Mouse (Mus musculus) heart, embryonic 11.5 days (tissue): ENCODE data around the gene Atp6v0d1. TPM values are rescaled to one million over a fixed set of nuclear protein-coding genes. Genes with fewer than 3 reads are reported as not detected.

Experiments
- ATAC-seq: fragments of 200-750 bp; cut with Nextera tagmentation; replicated peaks from 2 replicates; pipeline ENCODE4 v1.8.0; 2017; ENCODE audit warnings: moderate library complexity; ENCODE audit not compliant: insufficient number of reproducible peaks, low FRiP score, low TSS enrichment
- H3K27ac ChIP-seq: fragments of 300-500 bp; sonication (generic); 2 replicates; pipeline ENCODE4 v1.5.1; 2014; ENCODE audit warnings: mild to moderate bottlenecking, low read depth, low read length
- H3K27me3 ChIP-seq: fragments of 300-500 bp; sonication (generic); 2 replicates; pipeline ENCODE4 v1.6.1; 2014; ENCODE audit warnings: mild to moderate bottlenecking, low read length, mixed read lengths; ENCODE audit not compliant: control insufficient read depth, insufficient read depth
- H3K36me3 ChIP-seq: fragments of 300-500 bp; sonication (generic); 2 replicates; pipeline ENCODE4 v1.6.1; 2014; ENCODE audit warnings: mild to moderate bottlenecking, low read length, moderate library complexity, mixed read lengths; ENCODE audit not compliant: control insufficient read depth, insufficient read depth
- H3K4me1 ChIP-seq: fragments of 300-500 bp; sonication (generic); 2 replicates; pipeline ENCODE4 v1.6.1; 2014; ENCODE audit warnings: low read length; ENCODE audit not compliant: control insufficient read depth, insufficient read depth
- H3K4me2 ChIP-seq: fragments of 300-500 bp; sonication (generic); 2 replicates; pipeline ENCODE4 v1.6.1; 2014; ENCODE audit warnings: mild to moderate bottlenecking, moderate library complexity
- H3K4me3 ChIP-seq: fragments of 300-500 bp; sonication (generic); 2 replicates; pipeline ENCODE4 v1.5.1; 2014; ENCODE audit warnings: low read depth, low read length
- H3K9ac ChIP-seq: fragments of 300-500 bp; sonication (generic); 2 replicates; pipeline ENCODE4 v1.6.1; 2014; ENCODE audit warnings: mild to moderate bottlenecking, low read depth, low read length, moderate library complexity
- H3K9me3 ChIP-seq: fragments of 300-500 bp; sonication (generic); replicated peaks from 2 replicates; pipeline ENCODE4 v1.6.1; 2016; ENCODE audit warnings: low read length; ENCODE audit not compliant: control insufficient read depth
- WGBS: fragments of 180-500 bp; shearing (Covaris S2); extraction: QIAGEN DNeasy Blood & Tissue Kit; methylation state at CpG from one replicate; pipeline ENCODE4 v1.1.7; 2014; ENCODE audit not compliant: insufficient replicate concordance; 5-methylcytosine and 5-hydroxymethylcytosine counted together
- polyA plus RNA-seq: library from polyadenylated mRNA; unstranded; fragments of >200 nt; fragmentation: Nextera tagmentation; extraction: Ambion mirVana; gene quantifications from 2 replicates; pipeline ENCODE4 v1.2.1, GENCODE M21; 2014

Atp6v0d1 gene
- polyA plus RNA-seq, 1 experiment from 2014 or later, result 80.7 TPM

GRCm38 (mm10) chr8:105552032-105552431, 13.8 kb downstream of the Atp6v0d1 start:
- 76% methylated on average over 2 of the region's 2 CpGs for WGBS
- Histone ChIP-seq H3K27ac (no peak overlapping the region), H3K9me3 (no peaks in the 10 kb centered on the region), H3K4me1 (no peaks in the 10 kb centered on the region), H3K27me3 (no peaks in the 10 kb centered on the region), H3K4me2 (no peak overlapping the region), H3K9ac (no peak overlapping the region), H3K4me3 (no peak overlapping the region), H3K36me3 (no peaks in the 10 kb centered on the region)
- ATAC-seq, result no peak

GRCm38 (mm10) chr8:105550083-105550482, 15.8 kb downstream of the Atp6v0d1 start:
- Histone ChIP-seq H3K4me2 (no peak overlapping the region), H3K36me3 (no peaks in the 10 kb centered on the region), H3K27ac (no peak overlapping the region), H3K27me3 (no peaks in the 10 kb centered on the region), H3K4me3 (no peak overlapping the region), H3K9ac (no peak overlapping the region), H3K4me1 (peaks cover 8% of the 10 kb centered on the region), H3K9me3 (no peaks in the 10 kb centered on the region)
- WGBS, result 81% methylated on average over 2 of the region's 2 CpGs
- ATAC-seq, result no peak

GRCm38 (mm10) chr8:105549506-105549905, 16.3 kb downstream of the Atp6v0d1 start:
- WGBS, result 77% methylated on average over 1 of the region's 1 CpGs

GRCm38 (mm10) chr8:105546384-105547350, 19.2 kb downstream of the Atp6v0d1 start:
- no peaks in the 10 kb centered on the region for H3K9me3 ChIP-seq
- H3K9ac ChIP-seq, result no peak overlapping the region
- ATAC-seq, result no peak
- H3K4me1 ChIP-seq, result peaks cover 26% of the 10 kb centered on the region
- no peak overlapping the region for H3K4me3 ChIP-seq
- WGBS, result 85% methylated on average over 6 of the region's 6 CpGs
- H3K27me3 ChIP-seq, result no peaks in the 10 kb centered on the region
- no peak overlapping the region for H3K4me2 ChIP-seq
- no peaks in the 10 kb centered on the region for H3K36me3 ChIP-seq
- no peak overlapping the region for H3K27ac ChIP-seq

More at GRCm38 (mm10) chr8:105549506-105549905, 16.3 kb downstream of the Atp6v0d1 start:
- no peak overlapping the region for H3K4me3 ChIP-seq
- no peak for ATAC-seq
- no peak overlapping the region for H3K27ac ChIP-seq
- H3K36me3 ChIP-seq, result no peaks in the 10 kb centered on the region
- peaks cover 14% of the 10 kb centered on the region for H3K4me1 ChIP-seq
- no peak overlapping the region for H3K4me2 ChIP-seq
- no peak overlapping the region for H3K9ac ChIP-seq
- no peaks in the 10 kb centered on the region for H3K27me3 ChIP-seq
- no peaks in the 10 kb centered on the region for H3K9me3 ChIP-seq

- Histone ChIP-seq H3K4me1 (peaks cover 26% of the 10 kb centered on the region), H3K4me2 (no peak overlapping the region), H3K36me3 (no peaks in the 10 kb centered on the region), H3K27ac (no peak overlapping the region), H3K9me3 (no peaks in the 10 kb centered on the region), H3K27me3 (no peaks in the 10 kb centered on the region), H3K9ac (no peak overlapping the region), H3K4me3 (no peak overlapping the region)
- ATAC-seq, result no peak
- WGBS, result 65% methylated on average over 3 of the region's 3 CpGs
Measured at GRCm38 (mm10) chr8:105545249-105545648, 20.6 kb downstream of the Atp6v0d1 start.

- WGBS, result 39% methylated on average over 7 of the region's 7 CpGs
- Histone ChIP-seq H3K36me3 (no peaks in the 10 kb centered on the region), H3K27ac (no peak overlapping the region), H3K4me2 (no peak overlapping the region), H3K4me1 (peaks cover 26% of the 10 kb centered on the region), H3K27me3 (no peaks in the 10 kb centered on the region), H3K9ac (no peak overlapping the region), H3K4me3 (no peak overlapping the region), H3K9me3 (no peaks in the 10 kb centered on the region)
- no peak for ATAC-seq
Measured at GRCm38 (mm10) chr8:105544544-105545205, 21.2 kb downstream of the Atp6v0d1 start.

GRCm38 (mm10) chr8:105543703-105544102, 22.1 kb downstream of the Atp6v0d1 start:
- H3K9ac ChIP-seq, result no peak overlapping the region

GRCm38 (mm10) chr8:105542808-105543207, 23.0 kb downstream of the Atp6v0d1 start:
- H3K9ac ChIP-seq, result no peak overlapping the region
- WGBS, result 85% methylated on average over 2 of the region's 2 CpGs
- H3K4me1 ChIP-seq, result peaks cover 26% of the 10 kb centered on the region
- 0 out of 2 replicates have a peak, but pooled peaks cover 6% of the 10 kb centered on the region for H3K36me3 ChIP-seq
- no peaks in the 10 kb centered on the region for H3K9me3 ChIP-seq
- H3K4me2 ChIP-seq, result no peak overlapping the region
- H3K27me3 ChIP-seq, result no peaks in the 10 kb centered on the region
- no peak for ATAC-seq
- no peak overlapping the region for H3K27ac ChIP-seq
- H3K4me3 ChIP-seq, result no peak overlapping the region

More at GRCm38 (mm10) chr8:105543703-105544102, 22.1 kb downstream of the Atp6v0d1 start:
- no peak for ATAC-seq
- H3K9me3 ChIP-seq, result no peaks in the 10 kb centered on the region
- H3K4me2 ChIP-seq, result 0 out of 2 replicates have a peak overlapping the region, but pooled peaks have one; percentile 15
- no peaks in the 10 kb centered on the region for H3K27me3 ChIP-seq
- H3K4me3 ChIP-seq, result no peak overlapping the region
- peaks cover 26% of the 10 kb centered on the region for H3K4me1 ChIP-seq
- H3K27ac ChIP-seq, result no peak overlapping the region
- 3% methylated on average over 1 of the region's 1 CpGs for WGBS
- H3K36me3 ChIP-seq, result no peaks in the 10 kb centered on the region
